Mouse (Mus musculus) CH12.LX (cell line): ENCODE data around the gene Phospho1. TPM values are rescaled to one million over a fixed set of nuclear protein-coding genes. Genes with fewer than 3 reads are reported as not detected.

Experiments
- DNase-seq: peaks from one replicate; pipeline ENCODE4 v3.0.0-alpha.2; 2013; ENCODE audit errors: extremely low read depth
- H3K27ac ChIP-seq: 2 replicates; pipeline ENCODE4 v1.5.1; 2012; ENCODE audit warnings: low read depth, mild to moderate bottlenecking, control low read depth, moderate library complexity; ENCODE audit not compliant: insufficient read depth
- H3K27me3 ChIP-seq: replicated peaks from 2 replicates; pipeline ENCODE3; 2012; ENCODE audit warnings: inconsistent platforms
- H3K36me3 ChIP-seq, 2 experiments: replicated peaks in 1 of 2; 2 replicates each; pipeline versions ENCODE3 to v1.6.1; 2012; ENCODE audit warnings: inconsistent platforms in 1 of 2, low read length in 1 of 2, mild to moderate bottlenecking in 1 of 2, mixed read lengths in 1 of 2, moderate library complexity in 1 of 2; ENCODE audit not compliant: control insufficient read depth in 1 of 2, insufficient read depth in 1 of 2
- H3K4me1 ChIP-seq, 2 experiments: 2 replicates each; pipeline ENCODE4 v1.6.1; 2012; ENCODE audit warnings: inconsistent platforms in 1 of 2, moderate library complexity in 1 of 2; ENCODE audit not compliant: insufficient read depth in 2 of 2, control insufficient read depth in 1 of 2
- H3K4me2 ChIP-seq: 2 replicates; pipeline ENCODE4 v1.6.1; 2012; ENCODE audit warnings: low read depth, mild to moderate bottlenecking, control low read depth; ENCODE audit not compliant: poor library complexity, insufficient read depth, severe bottlenecking
- H3K4me3 ChIP-seq, 3 experiments: fragments of 150-350 bp in 1 of 3; sonication (generic) in 1 of 3; replicated peaks in 1 of 3; 2 replicates each; pipeline versions ENCODE3 to v1.5.1; 2011 to 2012; ENCODE audit warnings: low read depth in 2 of 3, low read length in 2 of 3, mild to moderate bottlenecking in 2 of 3, moderate library complexity in 2 of 3, control low read depth in 1 of 3, improper control_type of control experiment in 1 of 3, inconsistent platforms in 1 of 3, mixed read lengths in 1 of 3; ENCODE audit not compliant: poor library complexity in 1 of 3
- H3K79me2 ChIP-seq: replicated peaks from 2 replicates; pipeline ENCODE4 v1.6.1; 2012; ENCODE audit warnings: mild to moderate bottlenecking, moderate library complexity; ENCODE audit not compliant: control insufficient read depth, poor library complexity, insufficient read depth, severe bottlenecking; ENCODE audit errors: extremely low read depth
- H3K9ac ChIP-seq: 2 replicates; pipeline ENCODE4 v1.6.1; 2012; ENCODE audit warnings: low read depth, mild to moderate bottlenecking, control low read depth, moderate library complexity; ENCODE audit not compliant: insufficient read depth
- H3K9me3 ChIP-seq: replicated peaks from 2 replicates; pipeline ENCODE3; 2012; ENCODE audit warnings: low read length, inconsistent platforms, mixed read lengths
- BHLHE40 ChIP-seq: IDR thresholded peaks from 2 replicates; pipeline ENCODE4 v1.6.1; 2011; ENCODE audit warnings: mild to moderate bottlenecking, low read depth, low read length, improper control_type of control experiment
- CHD1 ChIP-seq: IDR thresholded peaks from 2 replicates; pipeline ENCODE4 v1.6.1; 2012; ENCODE audit warnings: low read depth, low read length, improper control_type of control experiment, inconsistent platforms
- CHD2 ChIP-seq: IDR thresholded peaks from 2 replicates; pipeline ENCODE4 v1.6.1; 2011; ENCODE audit warnings: low read length, improper control_type of control experiment
- CTCF ChIP-seq, 2 experiments: IDR thresholded peaks in 1 of 2; conservative IDR thresholded peaks in 1 of 2; 2 replicates each; pipeline ENCODE4 v1.5.1; 2011 to 2012; ENCODE audit warnings: low read depth in 2 of 2, low read length in 2 of 2, improper control_type of control experiment in 1 of 2, inconsistent platforms in 1 of 2, mild to moderate bottlenecking in 1 of 2, moderate library complexity in 1 of 2
- E2F4 ChIP-seq: IDR thresholded peaks from 2 replicates; pipeline ENCODE4 v1.6.1; 2011; ENCODE audit warnings: low read depth, low read length, improper control_type of control experiment; ENCODE audit not compliant: insufficient replicate concordance
- ELF1 ChIP-seq: IDR thresholded peaks from 2 replicates; pipeline ENCODE4 v1.6.1; 2014; ENCODE audit warnings: low read depth, mild to moderate bottlenecking, inconsistent platforms, low read length, improper control_type of control experiment
- EP300 ChIP-seq: IDR thresholded peaks from 2 replicates; pipeline ENCODE4 v1.6.1; 2011; ENCODE audit warnings: low read length, improper control_type of control experiment
- ETS1 ChIP-seq: conservative IDR thresholded peaks from 2 replicates; pipeline ENCODE4 v1.6.1; 2012; ENCODE audit warnings: low read depth, mild to moderate bottlenecking, inconsistent platforms, low read length, improper control_type of control experiment, moderate library complexity
- GABPA ChIP-seq: IDR thresholded peaks from 2 replicates; pipeline ENCODE4 v1.6.1; 2012; ENCODE audit warnings: low read depth, low read length, improper control_type of control experiment, inconsistent platforms; ENCODE audit not compliant: insufficient replicate concordance
- HCFC1 ChIP-seq: IDR thresholded peaks from 2 replicates; pipeline ENCODE4 v1.6.1; 2012; ENCODE audit warnings: low read depth, mild to moderate bottlenecking, inconsistent platforms, low read length, improper control_type of control experiment
- IRF4 ChIP-seq: IDR thresholded peaks from 2 replicates; pipeline ENCODE4 v1.6.1; 2014; ENCODE audit warnings: low read depth, mild to moderate bottlenecking, inconsistent platforms, low read length, improper control_type of control experiment
- JUND ChIP-seq: conservative IDR thresholded peaks from 2 replicates; pipeline ENCODE4 v1.6.1; 2011; ENCODE audit warnings: low read depth, low read length, improper control_type of control experiment
- KAT2A ChIP-seq: IDR thresholded peaks from 2 replicates; pipeline ENCODE4 v1.6.1; 2012; ENCODE audit warnings: low read length, improper control_type of control experiment, inconsistent platforms; ENCODE audit not compliant: insufficient replicate concordance
- MAFK ChIP-seq: IDR thresholded peaks from 2 replicates; pipeline ENCODE4 v1.6.1; 2011; ENCODE audit warnings: low read length, improper control_type of control experiment; ENCODE audit not compliant: insufficient replicate concordance
- MAX ChIP-seq: IDR thresholded peaks from 2 replicates; pipeline ENCODE4 v1.6.1; 2011; ENCODE audit warnings: low read length, improper control_type of control experiment
- MAZ ChIP-seq: IDR thresholded peaks from 2 replicates; pipeline ENCODE4 v1.6.1; 2012; ENCODE audit warnings: low read depth, mild to moderate bottlenecking, inconsistent platforms, low read length, improper control_type of control experiment, moderate library complexity
- MEF2A ChIP-seq: IDR thresholded peaks from 2 replicates; pipeline ENCODE4 v1.6.1; 2014; ENCODE audit warnings: low read depth, mild to moderate bottlenecking, inconsistent platforms, low read length, improper control_type of control experiment, borderline replicate concordance
- MXI1 ChIP-seq: IDR thresholded peaks from 2 replicates; pipeline ENCODE4 v1.6.1; 2011; ENCODE audit warnings: mild to moderate bottlenecking, low read depth, low read length, improper control_type of control experiment
- MYC ChIP-seq: IDR thresholded peaks from 2 replicates; pipeline ENCODE4 v1.6.1; 2011; ENCODE audit warnings: low read depth, mild to moderate bottlenecking, improper control_type of control experiment, low read length
- NELFE ChIP-seq: IDR thresholded peaks from 2 replicates; pipeline ENCODE4 v1.6.1; 2011; ENCODE audit warnings: low read depth, low read length, improper control_type of control experiment
- NRF1 ChIP-seq: IDR thresholded peaks from 2 replicates; pipeline ENCODE4 v1.6.1; 2014; ENCODE audit warnings: low read depth, mild to moderate bottlenecking, inconsistent platforms, low read length, improper control_type of control experiment, moderate library complexity
- PAX5 ChIP-seq: IDR thresholded peaks from 2 replicates; pipeline ENCODE4 v1.6.1; 2012; ENCODE audit warnings: low read length, inconsistent platforms, mixed read lengths
- POLR2A ChIP-seq: IDR thresholded peaks from 2 replicates; pipeline ENCODE4 v1.6.1; 2011; ENCODE audit warnings: low read depth, mild to moderate bottlenecking, improper control_type of control experiment, low read length
- POLR2AphosphoS2 ChIP-seq: IDR thresholded peaks from 2 replicates; pipeline ENCODE4 v1.6.1; 2011; ENCODE audit warnings: low read depth, low read length, improper control_type of control experiment
- RAD21 ChIP-seq: IDR thresholded peaks from 2 replicates; pipeline ENCODE4 v1.6.1; 2011; ENCODE audit warnings: low read depth, mild to moderate bottlenecking, low read length, improper control_type of control experiment, moderate library complexity
- RCOR1 ChIP-seq: conservative IDR thresholded peaks from 2 replicates; pipeline ENCODE4 v1.6.1; 2012; ENCODE audit warnings: low read depth, mild to moderate bottlenecking, inconsistent platforms, low read length, improper control_type of control experiment
- SIN3A ChIP-seq: IDR thresholded peaks from 2 replicates; pipeline ENCODE4 v1.6.1; 2012; ENCODE audit warnings: low read length, improper control_type of control experiment, inconsistent platforms
- SMC3 ChIP-seq: IDR thresholded peaks from 2 replicates; pipeline ENCODE4 v1.6.1; 2011; ENCODE audit warnings: low read depth, low read length, improper control_type of control experiment
- TBP ChIP-seq: conservative IDR thresholded peaks from 2 replicates; pipeline ENCODE4 v1.6.1; 2011; ENCODE audit warnings: low read depth, low read length, improper control_type of control experiment
- TCF12 ChIP-seq: IDR thresholded peaks from 2 replicates; pipeline ENCODE4 v1.6.1; 2014; ENCODE audit warnings: low read depth, mild to moderate bottlenecking, inconsistent platforms, low read length, improper control_type of control experiment
- UBTF ChIP-seq: IDR thresholded peaks from 2 replicates; pipeline ENCODE4 v1.6.1; 2012; ENCODE audit warnings: low read depth, mild to moderate bottlenecking, inconsistent platforms, low read length, improper control_type of control experiment, moderate library complexity
- USF1 ChIP-seq: IDR thresholded peaks from 2 replicates; pipeline ENCODE4 v1.6.1; 2014; ENCODE audit warnings: low read depth, mild to moderate bottlenecking, inconsistent platforms, low read length, improper control_type of control experiment
- USF2 ChIP-seq: conservative IDR thresholded peaks from 2 replicates; pipeline ENCODE4 v1.6.1; 2011; ENCODE audit warnings: low read depth, low read length, improper control_type of control experiment
- ZC3H11A ChIP-seq: IDR thresholded peaks from 2 replicates; pipeline ENCODE4 v1.6.1; 2012; ENCODE audit warnings: low read depth, mild to moderate bottlenecking, inconsistent platforms, low read length, improper control_type of control experiment
- ZKSCAN1 ChIP-seq: IDR thresholded peaks from 2 replicates; pipeline ENCODE4 v1.6.1; 2012; ENCODE audit warnings: low read depth, inconsistent platforms, low read length, improper control_type of control experiment, borderline replicate concordance
- ZMIZ1 ChIP-seq: IDR thresholded peaks from 2 replicates; pipeline ENCODE4 v1.6.1; 2012; ENCODE audit warnings: low read depth, mild to moderate bottlenecking, inconsistent platforms, low read length, improper control_type of control experiment
- ZNF384 ChIP-seq: IDR thresholded peaks from 2 replicates; pipeline ENCODE4 v1.6.1; 2012; ENCODE audit warnings: low read depth, low read length, improper control_type of control experiment, inconsistent platforms
- dilution Hi-C: fragments of 300-500 bp; cut with MboI; formaldehyde crosslinking; loops from 2 replicates; pipeline ENCODE4 v1.14.3; 2020; ENCODE audit warnings: low sequenced_read_pairs; ENCODE audit not compliant: extremely low pct_unique_long_range_greater_than_20kb, extremely low pct_ligation_motif_present
- in situ Hi-C: fragments of 300-500 bp; cut with MboI; formaldehyde crosslinking; loops from 3 replicates; pipeline ENCODE4 v1.14.3; 2019; ENCODE audit warnings: low sequenced_read_pairs, low pct_ligation_motif_present, low pct_unique_long_range_greater_than_20kb, mixed read lengths
- polyA plus RNA-seq: library from polyadenylated mRNA; unstranded; fragments of >175 nt; gene quantifications from 2 replicates; pipeline ENCODE4 v1.2.1, GENCODE M21; 2012; ENCODE audit warnings: low read depth; ENCODE audit not compliant: insufficient read length
- total RNA-seq, 2 experiments: library from RNA; depleted of rRNA; stranded (reverse); fragments of 300-350 nt in 1 of 2; fragments of >200 nt in 1 of 2; gene quantifications; 2 replicates each; pipeline ENCODE4 v1.2.3; 2012 to 2014

Gene Phospho1
- total and polyA plus RNA-seq, 3 experiments = 0.97 to 1.3 TPM; not detected in 1

GRCm38 (mm10) chr11:95834742-95835710, 10.7 kb downstream of the Phospho1 start:
- H3K4me1 ChIP-seq = peaks cover 48 to 83% of the 10 kb centered on the region in 2 experiments
- no peaks in the 10 kb centered on the region for H3K27me3 ChIP-seq
- H3K27ac ChIP-seq = peak overlapping the region; percentile 97
- peak overlapping the region in 2 of 3 experiments; percentile 10 to 49 for H3K4me3 ChIP-seq
- peaks cover 23% of the 10 kb centered on the region for H3K79me2 ChIP-seq
- in situ Hi-C loops (loop anchor here (5.0 kb wide), 1 partner anchor 32 kb away; no protein-coding TSS in a partner anchor), dilution Hi-C loops (no loop called here)
- H3K9me3 ChIP-seq = peaks cover 13% of the 10 kb centered on the region
- peak; percentile 92 for DNase-seq
- H3K9ac ChIP-seq = peak overlapping the region; percentile 30
- peaks cover 50 to 62% of the 10 kb centered on the region in 2 experiments for H3K36me3 ChIP-seq
- H3K4me2 ChIP-seq = peak overlapping the region; percentile 90
- TF ChIP-seq ZMIZ1 (no peak; the same call in 1 of the 2 replicates), ZKSCAN1 (no peak), TBP (peak; percentile 73), ELF1 (peak; percentile 76), SMC3 (peak; percentile 36), KAT2A (0 out of 2 replicates have a peak, but pooled peaks have one; percentile 66), E2F4 (no peak), CHD1 (peak; percentile 32), POLR2A (peak; percentile 81), MXI1 (peak; percentile 77), GABPA (no peak), ETS1 (peak; percentile 91), USF1 (peak; percentile 28), NRF1 (no peak), POLR2AphosphoS2 (peak; percentile 6; the same call in 1 of the 2 replicates), MAX (peak; percentile 77), PAX5 (no peak), CHD2 (peak; percentile 94), MEF2A (peak; percentile 85), BHLHE40 (peak; percentile 96), TCF12 (peak; percentile 91), ZNF384 (no peak), MAFK (peak; percentile 74; the same call in 1 of the 2 replicates), USF2 (no peak), NELFE (peak; percentile 58; the same call in 1 of the 2 replicates), SIN3A (peak; percentile 73), MAZ (peak; percentile 88), CTCF (conservative IDR thresholded peaks at IDR 0.05 in 1 of 2, IDR thresholded peaks at IDR 0.05 in 1 of 2; ENCODE audit: low read depth in 2 of 2, low read length in 2 of 2) (no peak; a peak in 1 of 4 replicates), EP300 (peak; percentile 87), UBTF (no peak), HCFC1 (peak; percentile 61), MYC (peak; percentile 87), IRF4 (peak; percentile 86), JUND (no peak), ZC3H11A (no peak), RCOR1 (peak; percentile 85), RAD21 (peak; percentile 4)
